Mouse (Mus musculus) cerebellum, adult 9-11 months (tissue): ENCODE measurements around the gene Metrn.

Source experiments
- DNase-seq: peaks from one replicate; pipeline ENCODE4 v3.0.0; 2022

Metrn gene

DNA sequence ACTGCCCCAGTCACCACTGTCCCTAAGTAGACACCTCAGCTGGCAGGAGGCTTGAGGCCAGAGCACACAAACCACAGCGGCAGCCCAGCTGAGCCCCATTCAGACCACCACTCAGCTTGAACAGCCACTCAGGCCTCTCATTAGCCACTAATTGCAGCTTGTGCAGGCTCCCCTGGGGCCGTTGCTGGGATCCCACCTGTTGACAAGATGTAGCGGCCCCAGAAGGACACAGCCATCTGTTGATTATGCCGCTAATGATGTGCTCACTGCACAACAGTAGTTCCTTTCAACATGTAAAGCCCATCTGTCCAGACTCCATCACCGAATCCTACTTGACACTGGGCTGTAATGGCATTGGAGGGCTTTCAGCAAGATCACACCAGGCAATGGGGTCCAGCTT is 31.1 kb downstream of the Metrn start:
- no peak for DNase-seq

- DNase-seq, result no peak
These were observed 34.3 kb downstream of the Metrn start for GRCm38 (mm10) chr17:25762591-25762990.

DNA sequence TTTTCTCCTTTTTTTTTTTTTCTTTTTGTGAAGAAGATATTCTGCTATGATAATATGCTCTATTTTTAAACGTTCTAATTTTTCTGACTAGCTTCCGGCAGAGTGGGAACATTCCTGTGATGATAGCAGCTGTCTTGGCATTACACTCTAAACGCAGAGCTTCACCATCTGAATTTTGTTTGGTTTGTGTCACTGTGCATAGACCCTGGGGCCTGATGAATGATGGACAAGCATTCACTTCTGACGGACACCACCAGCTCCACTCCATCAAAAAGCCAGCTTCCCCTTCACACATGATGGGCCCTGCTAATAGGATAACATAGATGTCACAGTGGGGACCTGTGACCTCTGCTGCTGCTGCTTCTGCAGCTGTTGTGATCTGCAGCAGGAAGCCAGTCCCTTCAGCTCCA is 35.4 kb downstream of the Metrn start:
- DNase-seq, result no peak

- DNase-seq, result no peak
These were observed 36.8 kb downstream of the Metrn start for GRCm38 (mm10) chr17:25760148-25760547.

GRCm38 (mm10) chr17:25757691-25758090 is 39.2 kb downstream of the Metrn start:
- DNase-seq, result no peak

GRCm38 (mm10) chr17:25756378-25757242 is 40.3 kb downstream of the Metrn start:
- DNase-seq, result no peak

DNA sequence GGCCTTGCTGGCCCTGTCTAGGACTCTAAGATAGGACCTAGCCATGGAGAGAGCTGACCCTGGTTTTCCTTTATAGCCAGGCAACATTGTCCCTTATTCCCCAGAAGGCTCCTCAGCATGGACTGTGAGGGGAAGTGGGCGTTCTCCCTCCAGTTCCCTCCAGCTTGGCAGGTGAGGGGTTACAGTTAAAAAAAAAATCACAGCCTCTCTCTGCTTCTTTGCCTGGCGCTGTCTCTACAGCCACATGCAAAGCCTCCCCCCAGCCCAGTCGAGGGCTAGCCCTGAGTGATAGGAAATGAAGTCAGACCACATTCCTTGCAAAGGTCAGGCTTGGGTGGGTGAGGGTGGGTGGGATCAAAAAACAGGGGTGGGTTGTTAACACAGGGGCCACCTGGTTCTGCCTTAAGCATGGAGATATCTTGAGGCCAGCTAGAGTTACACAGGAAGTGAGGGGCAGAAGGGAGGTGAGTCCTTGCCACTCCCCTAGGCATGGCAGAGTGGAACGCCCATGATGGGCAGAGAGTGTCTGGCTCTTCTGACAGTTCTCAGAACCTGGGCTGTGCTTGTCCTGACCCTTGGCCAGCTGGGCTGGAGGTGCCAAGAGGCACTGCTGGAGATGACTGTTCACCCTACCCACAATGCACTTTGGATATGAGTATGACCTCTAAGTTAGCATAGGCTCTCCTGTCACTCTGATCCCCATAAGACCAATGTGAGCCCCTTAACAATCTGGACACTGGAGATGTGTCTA is 41.1 kb downstream of the Metrn start:
- no peak for DNase-seq

DNA sequence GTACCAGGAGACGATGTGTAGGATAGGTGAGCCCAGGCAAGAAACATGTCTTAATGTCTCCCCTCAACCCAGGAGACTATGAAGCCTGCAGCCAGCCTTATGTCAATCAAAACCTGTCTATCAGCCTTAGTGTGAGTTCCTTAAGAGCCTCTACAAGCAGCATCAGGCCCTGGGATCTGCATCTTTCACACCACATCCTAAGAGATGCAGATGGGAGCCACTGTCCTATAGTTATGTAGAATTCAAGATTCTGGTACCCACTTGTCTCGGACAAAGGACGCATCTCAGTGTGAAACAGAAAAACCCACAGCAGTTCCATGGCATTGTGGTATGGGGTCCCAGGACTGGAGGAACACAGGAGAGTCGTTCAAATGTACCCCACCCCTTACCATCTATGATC is 41.9 kb downstream of the Metrn start:
- DNase-seq, result no peak

DNA sequence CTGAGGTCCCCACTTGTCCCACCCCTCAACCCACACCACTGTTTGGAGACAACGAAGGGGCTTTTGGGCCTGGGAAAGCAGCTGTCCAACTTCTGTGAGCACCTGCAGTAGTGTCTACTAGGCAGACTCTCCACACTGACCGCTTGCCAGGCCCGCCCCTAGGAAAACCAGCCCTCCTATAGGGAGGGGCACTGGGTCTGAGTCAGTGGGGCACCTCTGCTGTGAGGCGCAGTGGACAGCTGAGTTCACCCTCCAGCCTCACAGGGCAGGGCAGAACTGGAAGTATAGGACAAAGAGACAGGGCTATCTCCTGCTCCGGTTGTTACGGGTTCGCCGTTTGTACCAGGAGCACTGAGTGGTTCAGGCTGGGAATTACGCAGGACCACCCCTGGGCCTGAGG is 42.7 kb downstream of the Metrn start, which contains the start of gene Msln:
Msln (minus strand) TSS at position 138 of the 400 bp plus-strand sequence.
- no peak for DNase-seq

- DNase-seq, result no peak
These were observed 45.5 kb downstream of the Metrn start for GRCm38 (mm10) chr17:25751446-25751845.

DNA sequence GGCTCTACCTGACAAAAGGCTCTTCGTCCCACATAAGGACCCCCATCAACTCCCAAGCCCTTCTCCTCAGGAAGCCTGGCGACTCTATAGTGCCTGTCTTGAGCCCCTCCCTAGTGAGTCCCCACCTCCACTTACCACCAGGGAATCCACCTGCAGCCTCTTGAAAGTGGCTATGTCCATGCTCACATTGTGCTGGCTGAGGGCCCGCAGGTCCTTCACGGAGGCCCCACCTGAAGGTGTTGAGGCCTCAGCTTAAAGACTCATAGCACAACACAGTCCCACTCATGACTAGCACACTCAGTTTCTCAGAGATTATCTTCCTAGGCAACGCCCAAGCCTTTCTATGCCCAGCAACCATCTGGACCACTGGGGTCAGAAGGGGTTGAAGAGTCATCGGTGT is 47.6 kb downstream of the Metrn start:
- no peak for DNase-seq

- no peak for DNase-seq
These were observed 48.7 kb downstream of the Metrn start for GRCm38 (mm10) chr17:25748238-25748637.

DNA sequence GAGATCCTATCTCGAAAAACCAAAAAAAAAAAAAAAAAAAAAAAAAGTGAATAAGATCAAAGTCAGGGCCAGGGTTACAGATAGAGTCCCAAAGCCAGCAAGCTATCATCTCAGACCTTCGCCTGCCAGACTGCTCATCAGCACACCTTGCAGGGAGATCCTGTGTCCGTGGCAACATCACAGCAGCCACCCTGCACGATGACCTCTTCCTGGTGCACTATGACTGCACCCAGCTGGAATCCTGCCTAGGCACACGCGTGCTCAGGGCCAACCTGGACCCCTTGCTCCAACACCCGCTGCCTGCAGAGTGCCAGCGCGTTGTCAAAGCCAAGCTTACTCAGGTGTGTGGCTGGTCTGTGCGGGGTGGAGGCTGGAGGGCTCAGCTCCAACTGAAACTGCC is 52.6 kb downstream of the Metrn start:
- DNase-seq, result no peak

DNA sequence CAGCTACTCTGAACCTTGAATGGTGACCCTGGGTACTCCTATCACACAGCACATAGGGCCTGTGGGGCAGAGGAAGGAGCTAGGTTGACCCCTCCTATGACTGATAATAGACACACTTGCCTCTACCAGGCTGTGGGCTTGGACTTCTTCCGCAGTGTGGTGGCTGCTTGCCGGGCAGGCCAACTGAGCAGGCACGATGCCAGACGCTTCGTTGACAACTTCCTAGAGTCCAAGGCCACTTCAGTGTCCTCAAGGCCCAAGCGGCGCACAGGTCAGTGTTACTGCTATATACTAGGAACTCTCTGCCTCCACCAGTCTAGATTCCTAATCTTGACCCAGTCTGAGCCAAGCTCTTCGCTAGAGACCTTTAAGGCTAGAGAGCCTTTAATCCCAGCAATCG is 53.1 kb downstream of the Metrn start:
- DNase-seq, result no peak
